Mouse (Mus musculus) thymus, postnatal 25 days (tissue): Measurements from ENCODE around the gene Gm4788.
"Not testable (repeated sequence)": the region's sequence is repeated elsewhere in the genome, so short reads cannot be mapped to it uniquely, and the experiment has no call there.

Experiments
- DNase-seq: peaks from one replicate; pipeline ENCODE4 v3.0.0; 2022

Gm4788 gene

GRCm38 (mm10) chr1:139781143-139781542, at the start of gene Gm4788:
Gene Gm4788, minus strand, starts transcription at chr1:139781243.
- DNase-seq: no peak

- no peak for DNase-seq
Observed at GRCm38 (mm10) chr1:139808594-139808993, 27.6 kb upstream of the Gm4788 start.

GRCm38 (mm10) chr1:139769913-139770312, 11.1 kb downstream of the Gm4788 start:
- DNase-seq: not testable (repeated sequence)

- not testable (repeated sequence) for DNase-seq
Observed at GRCm38 (mm10) chr1:139716681-139717080, 64.4 kb downstream of the Gm4788 start.

- DNase-seq: not testable (repeated sequence)
Observed at GRCm38 (mm10) chr1:139716249-139716648, 64.8 kb downstream of the Gm4788 start.

- not testable (repeated sequence) for DNase-seq
Observed at GRCm38 (mm10) chr1:139649921-139650320, 131.1 kb downstream of the Gm4788 start.
